Mouse (Mus musculus): ENCODE data around the gene Tex26.

DNA sequence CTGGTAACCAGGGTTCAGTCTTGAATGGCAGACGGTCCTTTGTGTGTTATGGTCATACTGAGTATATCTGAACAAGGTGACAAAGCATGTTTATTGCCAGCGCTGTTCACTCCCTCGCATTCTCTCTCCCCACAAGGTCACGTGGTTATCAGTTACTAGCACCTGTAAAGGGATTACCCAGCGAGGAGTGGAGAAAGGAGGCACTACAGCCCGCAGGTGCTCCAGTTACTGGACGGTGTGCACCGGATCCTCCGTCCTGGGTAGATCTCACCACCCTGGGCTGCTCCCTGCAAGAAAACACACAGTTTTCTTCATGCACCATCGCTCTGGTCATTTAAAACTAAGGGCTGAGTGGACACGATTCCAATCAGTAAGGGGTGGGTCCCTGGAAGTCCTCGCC lies 44.8 kb downstream of the Tex26 start:
- TF ChIP-seq CTCF (IDR thresholded peaks at IDR 0.05; ENCODE audit: control insufficient read depth, insufficient read depth, low read length), result no peak
- TF ChIP-seq POLR2A (IDR thresholded peaks at IDR 0.05; ENCODE audit: borderline replicate concordance, control insufficient read depth, low read depth, low read length), result no peak

Measured in bone marrow, adult 2 months (tissue).